Comparison of ENCODE assay signal across 13 mouse cellular contexts in the genomic region with DNA sequence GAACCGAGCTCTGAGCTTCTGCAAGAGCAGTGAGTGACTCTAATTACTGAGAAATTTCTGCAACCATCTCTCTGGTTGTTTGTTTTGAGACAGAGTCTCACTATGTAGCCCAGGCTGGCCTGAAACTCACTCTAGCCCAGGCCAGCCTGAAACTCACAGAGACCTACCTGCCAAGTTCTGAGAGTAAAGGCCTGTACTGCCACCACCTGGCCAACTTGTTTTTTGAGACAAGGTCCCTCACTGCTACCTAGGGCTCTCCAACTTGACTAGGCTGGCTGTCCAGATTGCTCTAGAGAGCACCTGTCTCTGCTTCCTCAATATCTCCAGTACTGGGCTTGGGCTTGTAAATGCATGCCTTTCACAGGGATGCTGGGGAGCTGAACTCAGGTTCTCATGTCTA. TPM values are rescaled to one million over a fixed set of nuclear protein-coding genes. Genes with fewer than 3 reads are reported as not detected.
DNase-seq lines count a peak whose midpoint lies in the region; ATAC-seq and TF ChIP-seq lines count a peak whose summit lies in the region.
"Had no signal": no experiment of that assay in that cellular context is flagged by ENCODE, and none has a peak within 500 bp of the region (broad histone marks: within the 10 kb centered on the region; RNA-seq: fewer than 3 reads in every experiment).

No protein-coding gene starts in this region.

- no peaks in the 10 kb centered on the region for H3K9me3 ChIP-seq in heart, postnatal 0 days (replicated peaks; ENCODE audit: control insufficient read depth, low read length)
- no peaks in the 10 kb centered on the region for H3K9me3 ChIP-seq in ES-E14 (ENCODE audit: control insufficient read depth, insufficient read depth, low read depth, low read length)
- H3K9me3 ChIP-seq in forebrain, embryonic 15.5 days = no peaks in the 10 kb centered on the region
- H3K9me3 ChIP-seq: embryonic facial prominence, embryonic 15.5 days had no signal

- no peak overlapping the region for H3K27ac ChIP-seq in heart, postnatal 0 days (ENCODE audit: low read depth)
- no peak overlapping the region for H3K27ac ChIP-seq in ES-E14 (ENCODE audit: insufficient read depth, low read depth, low read length, poor library complexity, severe bottlenecking)
- no peak overlapping the region for H3K27ac ChIP-seq in forebrain, embryonic 15.5 days (replicated peaks)
- H3K27ac ChIP-seq: embryonic facial prominence, embryonic 15.5 days had no signal

- intact Hi-C loops in heart, postnatal 25 days (cut with DNase I) = no loop called here

- no peaks in the 10 kb centered on the region for H3K4me1 ChIP-seq in heart, postnatal 0 days (ENCODE audit: control insufficient read depth, insufficient read depth)
- peaks cover 4 to 8% of the 10 kb centered on the region in 2 experiments; a peak in 2 of 4 replicates for H3K4me1 ChIP-seq in ES-E14 (ENCODE audit: control insufficient read depth in 2 of 2, insufficient read depth in 2 of 2, low read length in 2 of 2, poor library complexity in 1 of 2)
- peaks cover 31% of the 10 kb centered on the region for H3K4me1 ChIP-seq in forebrain, embryonic 15.5 days

- no peaks in the 10 kb centered on the region for H3K27me3 ChIP-seq in heart, postnatal 0 days (ENCODE audit: control insufficient read depth, insufficient read depth, low read length)
- no peaks in the 10 kb centered on the region for H3K27me3 ChIP-seq in forebrain, embryonic 15.5 days
- H3K27me3 ChIP-seq: embryonic facial prominence, embryonic 15.5 days had no signal

- no peak overlapping the region for H3K9ac ChIP-seq in heart, postnatal 0 days (replicated peaks; ENCODE audit: low read depth, low read length)
- H3K9ac ChIP-seq in ES-E14 (ENCODE audit: insufficient read depth, low read depth, low read length, poor library complexity, severe bottlenecking) = no peak overlapping the region
- H3K9ac ChIP-seq in forebrain, embryonic 15.5 days (replicated peaks) = no peak overlapping the region
- H3K9ac ChIP-seq: embryonic facial prominence, embryonic 15.5 days had no signal

- H3K4me2 ChIP-seq in heart, postnatal 0 days (ENCODE audit: low read depth, low read length) = no peak overlapping the region
- no peak overlapping the region for H3K4me2 ChIP-seq in forebrain, embryonic 15.5 days (replicated peaks)
- H3K4me2 ChIP-seq: embryonic facial prominence, embryonic 15.5 days had no signal

- H3K4me3 ChIP-seq in heart, postnatal 0 days (ENCODE audit: low read depth, low read length) = no peak overlapping the region
- H3K4me3 ChIP-seq in ES-E14 (ENCODE audit: insufficient read depth in 1 of 2, low read depth in 1 of 2, low read length in 2 of 2, poor library complexity in 1 of 2, severe bottlenecking in 1 of 2) = no peak overlapping the region
- no peak overlapping the region for H3K4me3 ChIP-seq in forebrain, embryonic 15.5 days
- H3K4me3 ChIP-seq: embryonic facial prominence, embryonic 15.5 days had no signal

- TF ChIP-seq CTCF in heart, postnatal 0 days (IDR thresholded peaks at IDR 0.05; ENCODE audit: low read depth) = peak; percentile 14; the same call in 1 of the 2 replicates

- in situ Hi-C loops in ES-E14 (cut with MboI; ENCODE audit: low sequenced_read_pairs in 2 of 2, unreplicated experiment in 2 of 2) = loop anchor here in 1 of 2 experiments (10.0 kb wide), 1 partner anchor 76 kb away; no protein-coding TSS in a partner anchor

- 90% methylated on average over 1 of the region's 1 CpGs for WGBS in heart, postnatal 0 days
- 90% methylated on average over 1 of the region's 1 CpGs for WGBS in forebrain, embryonic 15.5 days

- H3K36me3 ChIP-seq in heart, postnatal 0 days (replicated peaks; ENCODE audit: control insufficient read depth, insufficient read depth, low read length) = no peaks in the 10 kb centered on the region
- no peaks in the 10 kb centered on the region for H3K36me3 ChIP-seq in ES-E14 (ENCODE audit: control insufficient read depth, insufficient read depth, low read length, poor library complexity, severe bottlenecking)
- 0 out of 2 replicates have a peak, but pooled peaks cover 5% of the 10 kb centered on the region for H3K36me3 ChIP-seq in forebrain, embryonic 15.5 days

- no peak for DNase-seq in heart, postnatal 0 days (ENCODE audit: low spot score)
- DNase-seq in heart, postnatal 25 days (ENCODE audit: low spot score) = no peak
- DNase-seq in lung, postnatal 36 days = peak; percentile 13
- no peak for DNase-seq in lung, postnatal 10 days
- peak; percentile 30 for DNase-seq in ES-E14 (ENCODE audit: low read depth, low spot score)
- peak; percentile 18 for DNase-seq in thymus, postnatal 14 days
- no peak for DNase-seq in layer of hippocampus, postnatal 36 days
- DNase-seq: cerebellum, postnatal 36 days; heart, postnatal 10 days had no signal

- no peak for ATAC-seq in heart, postnatal 0 days (ENCODE audit: insufficient read depth, low read depth)
- ATAC-seq in forebrain, embryonic 15.5 days (replicated peaks) = no peak
- ATAC-seq: intestine, embryonic 16.5 days had no signal

- no peak for TF ChIP-seq EP300 in heart, postnatal 0 days (IDR thresholded peaks at IDR 0.05; ENCODE audit: low read depth)

TF ChIP-seq in ES-E14, 5 proteins besides CTCF, POLR2A, EP300 and RAD21:
- TF ChIP-seq CHD2 (IDR thresholded peaks at IDR 0.05; ENCODE audit: low read depth, low read length) = no peak
- TF ChIP-seq MAFK (IDR thresholded peaks at IDR 0.05; ENCODE audit: insufficient read depth, low read depth, low read length) = no peak
- peak; percentile 29; the same call in 1 of the 2 replicates for TF ChIP-seq ZC3H11A (IDR thresholded peaks at IDR 0.05; ENCODE audit: borderline replicate concordance, low read depth, low read length)
- no peak for TF ChIP-seq ZNF384 (IDR thresholded peaks at IDR 0.05; ENCODE audit: low read depth, low read length)

RNA-seq across cellular contexts. Expression of a gene that starts 25.4 kb away (rescaled TPM):
- 24.9 and 31.4 TPM in 2 replicates for total RNA-seq in heart, postnatal 0 days (2014; rRNA removed; ENCODE audit: low replicate concordance)
- 17.7 and 18.6 TPM in 2 replicates for polyA plus RNA-seq in heart, postnatal 0 days (2015; fragmentation: Nextera tagmentation; extraction: Ambion mirVana)
- 10 to 100 TPM; 11.3 to 11.6 TPM for total RNA-seq in heart, postnatal 25 days (2021)
- 5.1 and 8.9 TPM in 2 replicates for total RNA-seq in ES-E14 (2012; rRNA removed)
- 115 and 116 TPM in 2 replicates for polyA plus RNA-seq in forebrain, embryonic 15.5 days (2015; fragmentation: Nextera tagmentation; extraction: Ambion mirVana)
- total RNA-seq in layer of hippocampus, postnatal 36 days (2021) = 100 to 1,000 TPM; 291 to 311 TPM

RNA-seq across cellular contexts. Expression of a gene that starts 43.1 kb away (rescaled TPM):
- total RNA-seq in heart, postnatal 0 days (2014; rRNA removed; ENCODE audit: low replicate concordance) = 0.35 and 3.1 TPM in 2 replicates
- 0.67 and 0.77 TPM in 2 replicates for polyA plus RNA-seq in heart, postnatal 0 days (2015; fragmentation: Nextera tagmentation; extraction: Ambion mirVana)
- total RNA-seq in heart, postnatal 25 days (2021) = 10 to 100 TPM; 13.2 to 14.5 TPM
- total RNA-seq in ES-E14 (2012; rRNA removed) = 4.9 and 10.2 TPM in 2 replicates
- polyA plus RNA-seq in forebrain, embryonic 15.5 days (2015; fragmentation: Nextera tagmentation; extraction: Ambion mirVana) = 0.19 and 0.22 TPM in 2 replicates
- total RNA-seq in layer of hippocampus, postnatal 36 days (2021) = under 1 TPM; 0.23 to 0.35 TPM
- total RNA-seq: MEL had no signal

Comparison
In these comparisons a context has a peak if more than half of its experiments do, and no peak if none do; other contexts are left out.
1. DNase-seq: peak in lung, postnatal 36 days (single experiment), ES-E14 (single experiment) and thymus, postnatal 14 days (single experiment); none in heart, postnatal 0 days (single experiment), heart, postnatal 25 days (single experiment), lung, postnatal 10 days (single experiment) and layer of hippocampus, postnatal 36 days (0 of 2).